Mouse (Mus musculus) megakaryocyte, embryonic 14.5 days (primary cell): Measurements from ENCODE around the gene Rad23b. TPM values are rescaled to one million over a fixed set of nuclear protein-coding genes. Genes with fewer than 3 reads are reported as not detected.

Experiments used
- H3K27me3 ChIP-seq: replicated peaks from 2 replicates; pipeline ENCODE3; 2012; ENCODE audit warnings: inconsistent platforms
- H3K36me3 ChIP-seq: replicated peaks from 2 replicates; pipeline ENCODE3; 2012; ENCODE audit warnings: low read length, inconsistent platforms, mixed read lengths
- H3K4me1 ChIP-seq: 2 replicates; pipeline ENCODE4 v1.6.1; 2012; ENCODE audit warnings: inconsistent platforms
- H3K4me3 ChIP-seq: replicated peaks from 2 replicates; pipeline ENCODE3; 2012; ENCODE audit warnings: moderate library complexity, mild to moderate bottlenecking, inconsistent platforms
- H3K9me3 ChIP-seq: 2 replicates; pipeline ENCODE4 v1.6.1; 2012; ENCODE audit warnings: inconsistent platforms
- FLI1 ChIP-seq: IDR thresholded peaks from 2 replicates; pipeline ENCODE4 v1.6.1; 2012; ENCODE audit warnings: low read length, inconsistent platforms, mixed read lengths
- GATA1 ChIP-seq: IDR thresholded peaks from 3 replicates; pipeline ENCODE4 v1.6.1; 2012; ENCODE audit warnings: mixed read lengths, low read length, inconsistent platforms, borderline replicate concordance
- polyA plus RNA-seq: library from polyadenylated mRNA; stranded (reverse); fragments of >175 nt; gene quantifications from 2 replicates; pipeline ENCODE4 v1.2.3, GENCODE M21; 2012; ENCODE audit warnings: low replicate concordance; ENCODE audit not compliant: insufficient read depth

The Rad23b gene
- polyA plus RNA-seq, 1 experiment = 243 TPM

GRCm38 (mm10) chr4:55351860-55352259 lies 2.0 kb downstream of the Rad23b start:
- Histone ChIP-seq H3K27me3 (no peaks in the 10 kb centered on the region), H3K9me3 (no peaks in the 10 kb centered on the region), H3K4me3 (peak overlapping the region; percentile 46), H3K36me3 (peaks cover 12% of the 10 kb centered on the region), H3K4me1 (peaks cover 66% of the 10 kb centered on the region)
- TF ChIP-seq FLI1 = no peak
- TF ChIP-seq GATA1 = no peak

GRCm38 (mm10) chr4:55354038-55354437 lies 4.2 kb downstream of the Rad23b start:
- Histone ChIP-seq H3K36me3 (peaks cover 24% of the 10 kb centered on the region), H3K4me1 (peaks cover 65% of the 10 kb centered on the region), H3K4me3 (no peak overlapping the region), H3K27me3 (no peaks in the 10 kb centered on the region), H3K9me3 (no peaks in the 10 kb centered on the region)
- TF ChIP-seq FLI1 = no peak
- TF ChIP-seq GATA1 = no peak

GRCm38 (mm10) chr4:55355845-55356244 lies 6.0 kb downstream of the Rad23b start:
- Histone ChIP-seq H3K36me3 (peaks cover 35% of the 10 kb centered on the region), H3K4me3 (no peak overlapping the region), H3K27me3 (no peaks in the 10 kb centered on the region), H3K9me3 (no peaks in the 10 kb centered on the region), H3K4me1 (peaks cover 70% of the 10 kb centered on the region)
- TF ChIP-seq GATA1 (no peak), FLI1 (no peak)

- Histone ChIP-seq H3K27me3 (no peaks in the 10 kb centered on the region), H3K36me3 (peaks cover 38% of the 10 kb centered on the region), H3K4me3 (no peak overlapping the region), H3K4me1 (peaks cover 70% of the 10 kb centered on the region), H3K9me3 (no peaks in the 10 kb centered on the region)
- TF ChIP-seq FLI1 = no peak
Observed at GRCm38 (mm10) chr4:55356726-55357125, 6.9 kb downstream of the Rad23b start.

GRCm38 (mm10) chr4:55363866-55364265 lies 14.0 kb downstream of the Rad23b start:
- Histone ChIP-seq H3K4me1 (peaks cover 27% of the 10 kb centered on the region), H3K27me3 (no peaks in the 10 kb centered on the region), H3K9me3 (no peaks in the 10 kb centered on the region), H3K4me3 (no peak overlapping the region), H3K36me3 (peaks cover 65% of the 10 kb centered on the region)
- no peak for TF ChIP-seq GATA1
- no peak for TF ChIP-seq FLI1

- TF ChIP-seq GATA1 (no peak), FLI1 (no peak)
- H3K36me3 ChIP-seq = peaks cover 67% of the 10 kb centered on the region
- H3K4me3 ChIP-seq = no peak overlapping the region
- H3K27me3 ChIP-seq = no peaks in the 10 kb centered on the region
- peaks cover 26% of the 10 kb centered on the region for H3K4me1 ChIP-seq
- H3K9me3 ChIP-seq = no peaks in the 10 kb centered on the region
Observed at GRCm38 (mm10) chr4:55364374-55364773, 14.5 kb downstream of the Rad23b start.

GRCm38 (mm10) chr4:55366014-55366413 lies 16.2 kb downstream of the Rad23b start:
- Histone ChIP-seq H3K36me3 (peaks cover 72% of the 10 kb centered on the region), H3K4me3 (no peak overlapping the region), H3K27me3 (no peaks in the 10 kb centered on the region), H3K4me1 (peaks cover 18% of the 10 kb centered on the region), H3K9me3 (no peaks in the 10 kb centered on the region)
- TF ChIP-seq FLI1 (no peak), GATA1 (no peak)

- H3K36me3 ChIP-seq = peaks cover 85% of the 10 kb centered on the region
Observed at GRCm38 (mm10) chr4:55370127-55370526, 20.3 kb downstream of the Rad23b start.

GRCm38 (mm10) chr4:55371355-55371754 lies 21.5 kb downstream of the Rad23b start:
- no peak overlapping the region for H3K4me3 ChIP-seq
- no peaks in the 10 kb centered on the region for H3K27me3 ChIP-seq
- peaks cover 87% of the 10 kb centered on the region for H3K36me3 ChIP-seq
- no peak for TF ChIP-seq FLI1
- no peak for TF ChIP-seq GATA1
- H3K9me3 ChIP-seq = no peaks in the 10 kb centered on the region
- H3K4me1 ChIP-seq = 0 out of 2 replicates have a peak, but pooled peaks cover 3% of the 10 kb centered on the region

More at GRCm38 (mm10) chr4:55370127-55370526, 20.3 kb downstream of the Rad23b start:
- H3K4me1 ChIP-seq = peaks cover 8% of the 10 kb centered on the region; the same call in 1 of the 2 replicates
- TF ChIP-seq GATA1 = no peak
- TF ChIP-seq FLI1 = no peak
- no peaks in the 10 kb centered on the region for H3K27me3 ChIP-seq
- H3K9me3 ChIP-seq = no peaks in the 10 kb centered on the region
- H3K4me3 ChIP-seq = no peak overlapping the region

GRCm38 (mm10) chr4:55382350-55382749 lies 32.5 kb downstream of the Rad23b start:
- Histone ChIP-seq H3K27me3 (no peaks in the 10 kb centered on the region), H3K36me3 (peaks cover 95% of the 10 kb centered on the region), H3K4me1 (no peaks in the 10 kb centered on the region), H3K4me3 (no peak overlapping the region), H3K9me3 (no peaks in the 10 kb centered on the region)
- TF ChIP-seq GATA1 (no peak), FLI1 (no peak)

- TF ChIP-seq FLI1 (no peak), GATA1 (no peak)
- peaks cover 84% of the 10 kb centered on the region for H3K36me3 ChIP-seq
- no peaks in the 10 kb centered on the region for H3K9me3 ChIP-seq
- H3K27me3 ChIP-seq = no peaks in the 10 kb centered on the region
- H3K4me1 ChIP-seq = peaks cover 9% of the 10 kb centered on the region
- H3K4me3 ChIP-seq = no peak overlapping the region
Observed at GRCm38 (mm10) chr4:55386768-55387167, 36.9 kb downstream of the Rad23b start.
